Mouse (Mus musculus) ES-CJ7 (cell line): ENCODE results near the gene Tmem144.

Experiments used
- DNase-seq: peaks from one replicate; pipeline ENCODE4 v3.0.0; 2011; ENCODE audit warnings: low read depth, low spot score

The Tmem144 gene

GRCm38 (mm10) chr3:79864824-79865223, 12.3 kb upstream of the Tmem144 start:
- no peak for DNase-seq

GRCm38 (mm10) chr3:79858221-79858620, 5.6 kb upstream of the Tmem144 start:
- no peak for DNase-seq

DNA sequence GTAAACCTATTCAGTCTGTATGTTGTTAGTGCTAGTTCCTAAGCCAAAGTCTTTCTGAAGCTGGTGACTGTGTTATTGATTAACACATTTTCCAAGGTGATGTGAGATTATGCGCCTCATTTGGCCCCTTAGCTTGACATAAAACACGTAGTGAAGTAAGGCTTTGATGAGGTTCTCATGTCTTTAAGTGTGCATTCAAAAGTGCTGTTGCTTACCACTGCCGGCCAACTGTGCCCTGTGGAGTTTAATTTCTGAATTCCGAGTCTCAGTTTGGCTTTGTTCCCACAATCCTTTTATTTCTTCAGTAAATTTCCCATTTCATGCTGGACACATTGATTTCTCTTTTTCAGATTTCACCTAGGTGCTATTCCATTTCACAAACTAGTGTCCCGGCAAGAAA, 5.2 kb upstream of the Tmem144 start:
- DNase-seq: no peak

DNA sequence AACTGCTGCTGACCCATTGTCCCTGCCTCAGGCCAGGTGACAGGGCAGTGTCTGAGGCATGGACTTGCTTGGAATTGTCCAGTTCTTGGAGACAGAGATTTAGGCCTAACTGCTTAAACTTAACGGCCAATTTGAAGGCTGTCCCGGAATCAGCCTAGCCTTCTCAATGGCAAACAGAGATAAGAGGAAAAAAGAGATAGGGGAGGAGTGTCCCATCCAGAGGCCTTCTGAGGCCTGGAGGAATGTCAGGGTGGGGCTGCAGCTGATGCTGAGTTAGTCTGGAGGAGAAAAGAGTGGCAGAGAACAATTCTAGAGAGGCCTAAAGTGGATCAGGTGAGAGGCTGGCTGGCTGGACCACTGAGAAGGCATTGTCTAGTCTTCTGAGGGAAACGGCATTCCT, 465 bp downstream of the Tmem144 start:
- DNase-seq: no peak

- peak; percentile 32 for DNase-seq
Observed at GRCm38 (mm10) chr3:79850656-79851055, 1.9 kb downstream of the Tmem144 start.

GRCm38 (mm10) chr3:79849621-79850020, 3.0 kb downstream of the Tmem144 start:
- no peak for DNase-seq

DNA sequence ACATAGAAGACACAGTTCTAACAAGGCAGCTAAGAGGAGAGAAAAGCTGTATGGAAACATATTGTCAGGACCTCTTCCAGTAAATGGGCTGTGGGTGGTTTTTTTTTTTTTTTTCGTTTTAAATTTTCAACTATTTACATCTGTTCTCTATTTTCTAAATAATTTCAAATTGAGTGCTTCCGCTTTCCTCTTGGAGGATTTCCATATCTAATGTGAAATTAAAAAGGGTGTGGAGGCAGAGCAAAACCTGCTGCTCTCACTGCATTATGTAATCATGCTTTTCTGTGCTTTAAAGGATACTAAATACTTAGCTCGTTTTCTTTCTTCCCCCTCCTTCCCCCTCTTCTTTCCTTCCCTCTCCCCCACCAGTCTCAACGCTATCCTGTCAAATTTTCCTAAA, 3.7 kb downstream of the Tmem144 start:
- no peak for DNase-seq

DNA sequence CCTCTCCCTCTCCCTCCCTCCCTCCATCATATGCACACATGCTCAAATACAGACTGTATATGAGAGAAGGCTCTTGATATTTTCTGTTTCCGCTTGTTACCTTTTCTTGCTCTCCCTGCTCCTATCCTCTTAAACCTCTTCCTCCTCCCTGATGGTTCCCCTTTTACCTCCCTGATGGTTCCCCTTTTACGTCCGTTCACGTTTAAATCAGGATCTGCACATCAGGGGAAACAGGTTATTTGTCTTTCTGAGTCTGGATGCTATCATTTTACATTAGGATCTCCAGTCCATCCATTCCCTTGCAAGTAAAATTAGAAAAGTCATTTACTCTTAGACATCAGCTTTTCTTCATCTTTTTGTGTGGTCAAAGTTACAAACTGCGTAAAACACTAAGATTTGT, 5.9 kb downstream of the Tmem144 start:
- no peak for DNase-seq

DNA sequence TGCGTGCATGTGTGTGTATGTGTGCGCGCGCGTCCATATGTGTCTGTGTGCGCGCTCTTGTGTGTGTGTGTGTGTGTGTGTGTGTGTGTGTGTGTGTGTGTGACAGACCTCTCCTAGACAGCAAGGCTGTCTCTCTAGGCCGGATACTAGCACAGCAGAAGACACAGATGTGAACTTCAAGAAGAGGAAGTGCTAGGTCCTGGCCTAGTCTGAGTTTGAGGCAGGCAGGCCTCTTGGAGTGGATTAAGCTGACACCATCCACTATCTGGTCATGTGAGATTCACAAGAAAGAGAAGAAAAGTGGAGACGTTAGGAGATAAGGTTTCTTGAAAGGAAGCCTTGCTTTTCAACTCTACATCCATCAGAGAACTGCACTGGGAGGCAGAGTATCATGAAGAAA, 8.6 kb downstream of the Tmem144 start:
- no peak for DNase-seq

DNA sequence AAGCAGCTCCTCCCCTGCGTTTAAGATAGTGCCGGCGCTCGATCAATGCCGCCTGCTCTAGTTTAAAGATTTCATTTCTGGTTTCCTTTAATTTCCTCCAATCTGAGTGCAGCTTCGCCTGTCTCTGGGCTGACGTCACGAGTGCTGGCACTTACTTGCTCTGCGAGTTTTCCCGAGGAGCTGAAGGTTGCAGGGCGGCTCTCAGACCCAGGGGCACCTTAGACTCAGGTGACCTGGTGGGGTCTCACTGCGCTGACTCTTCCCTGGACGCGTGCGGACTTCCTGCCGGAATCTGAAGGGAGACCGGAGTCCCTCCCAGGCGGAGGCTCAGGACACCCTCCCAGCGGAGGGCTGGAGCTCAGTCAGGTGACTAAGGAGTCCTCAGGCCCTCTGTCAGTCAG, 10.0 kb downstream of the Tmem144 start:
- DNase-seq: peak; percentile 78

- peak; percentile 86 for DNase-seq
Observed at GRCm38 (mm10) chr3:79842165-79842564, 10.4 kb downstream of the Tmem144 start.

DNA sequence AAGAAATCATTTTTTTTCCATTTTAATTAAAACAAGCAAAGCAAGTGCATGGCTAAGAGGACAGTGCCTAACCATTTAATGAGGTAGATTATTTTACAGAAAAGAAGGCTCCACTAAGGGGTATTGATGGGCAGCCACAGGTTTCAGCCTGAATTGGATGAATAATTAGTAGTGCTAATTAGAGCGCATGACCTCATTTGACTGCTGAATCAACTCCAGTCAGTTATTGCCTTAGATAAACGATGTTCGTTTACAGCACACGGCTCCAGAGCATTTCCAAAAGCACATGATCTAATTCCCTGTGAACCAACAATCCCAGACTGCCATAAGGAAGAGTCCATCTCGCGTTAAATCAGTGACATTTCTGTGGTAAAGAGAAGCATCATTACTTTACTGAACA, 11.1 kb downstream of the Tmem144 start:
- no peak for DNase-seq

- DNase-seq: peak; percentile 25
Observed at GRCm38 (mm10) chr3:79838751-79839150, 13.8 kb downstream of the Tmem144 start.

GRCm38 (mm10) chr3:79829289-79829688, 23.3 kb downstream of the Tmem144 start:
- DNase-seq: no peak

GRCm38 (mm10) chr3:79825067-79825780, 27.3 kb downstream of the Tmem144 start:
- no peak for DNase-seq

DNA sequence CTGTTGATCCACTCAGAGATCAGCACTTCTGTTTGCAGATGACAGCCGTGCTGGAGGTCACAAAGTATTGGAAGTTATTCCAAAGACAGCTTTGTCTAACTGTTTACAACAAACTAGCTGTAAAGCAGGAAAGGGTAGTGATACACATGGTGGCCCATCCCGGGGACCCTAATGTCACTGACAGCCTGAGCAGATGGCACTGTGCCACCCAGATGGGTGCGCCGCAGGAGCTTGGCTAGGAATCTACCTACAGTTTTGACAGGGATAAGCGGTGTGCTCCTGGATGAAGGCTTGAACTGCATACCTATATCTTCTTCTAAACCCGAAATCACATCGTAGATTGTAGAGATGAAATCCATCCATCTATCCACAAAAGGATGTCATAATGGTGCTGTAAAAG, 29.4 kb downstream of the Tmem144 start:
- DNase-seq: no peak

- DNase-seq: peak; percentile 32
Observed at GRCm38 (mm10) chr3:79821131-79821530, 31.4 kb downstream of the Tmem144 start.

- no peak for DNase-seq
Observed at GRCm38 (mm10) chr3:79818202-79818995, 34.2 kb downstream of the Tmem144 start.

GRCm38 (mm10) chr3:79816229-79816628, 36.3 kb downstream of the Tmem144 start:
- DNase-seq: no peak

- DNase-seq: peak; percentile 77
Observed at GRCm38 (mm10) chr3:79813814-79814490, 38.6 kb downstream of the Tmem144 start.

DNA sequence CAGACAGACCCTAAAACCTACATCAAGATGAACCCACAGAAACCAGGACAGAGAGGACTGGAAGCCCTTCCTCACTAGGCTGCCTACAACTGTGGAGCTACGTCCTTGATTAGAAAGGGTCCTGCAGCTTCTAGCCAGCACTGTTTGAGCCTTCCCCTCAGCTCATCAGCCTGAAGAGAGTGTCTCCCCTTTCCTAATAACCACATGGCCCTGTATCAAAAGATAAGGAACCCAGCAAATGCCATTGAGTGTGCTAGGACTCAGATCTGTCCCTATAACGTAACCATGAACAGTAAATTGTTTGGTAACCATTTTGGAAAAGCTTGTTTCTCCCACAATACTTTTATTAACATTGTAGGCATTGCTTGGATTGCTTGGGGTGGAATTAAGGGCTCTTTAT, 40.5 kb downstream of the Tmem144 start:
- DNase-seq: no peak

GRCm38 (mm10) chr3:79811632-79812031, 40.9 kb downstream of the Tmem144 start:
- DNase-seq: peak; percentile 38

GRCm38 (mm10) chr3:79810563-79810962, 42.0 kb downstream of the Tmem144 start:
- no peak for DNase-seq
